Mouse (Mus musculus): ENCODE data around the gene Lrig3.

The Lrig3 gene

GRCm38 (mm10) chr10:125966481-125967251 lies 698 bp downstream of the Lrig3 start:
- no peak for DNase-seq (ENCODE audit: low spot score)

GRCm38 (mm10) chr10:125967436-125968160 lies 1.6 kb downstream of the Lrig3 start:
- DNase-seq (ENCODE audit: low spot score), result no peak

- DNase-seq (ENCODE audit: low spot score), result no peak
Observed at GRCm38 (mm10) chr10:125968191-125969132, 2.5 kb downstream of the Lrig3 start.

- DNase-seq (ENCODE audit: low spot score), result no peak
Observed at GRCm38 (mm10) chr10:125969133-125969490, 3.1 kb downstream of the Lrig3 start.

- no peak for DNase-seq (ENCODE audit: low spot score)
Observed at GRCm38 (mm10) chr10:125970031-125970430, 4.1 kb downstream of the Lrig3 start.

GRCm38 (mm10) chr10:125970500-125970899 lies 4.5 kb downstream of the Lrig3 start:
- DNase-seq (ENCODE audit: low spot score), result no peak

GRCm38 (mm10) chr10:125973726-125974125 lies 7.8 kb downstream of the Lrig3 start:
- DNase-seq (ENCODE audit: low spot score), result no peak

GRCm38 (mm10) chr10:125981938-125982337 lies 16.0 kb downstream of the Lrig3 start:
- DNase-seq (ENCODE audit: low spot score), result no peak

GRCm38 (mm10) chr10:125984473-125985035 lies 18.6 kb downstream of the Lrig3 start:
- DNase-seq (ENCODE audit: low spot score), result no peak

- no peak for DNase-seq (ENCODE audit: low spot score)
Observed at GRCm38 (mm10) chr10:125985795-125986194, 19.8 kb downstream of the Lrig3 start.

- no peak for DNase-seq (ENCODE audit: low spot score)
Observed at GRCm38 (mm10) chr10:125986443-125986842, 20.5 kb downstream of the Lrig3 start.

GRCm38 (mm10) chr10:125987307-125987706 lies 21.3 kb downstream of the Lrig3 start:
- DNase-seq (ENCODE audit: low spot score), result no peak

- DNase-seq (ENCODE audit: low spot score), result no peak
Observed at GRCm38 (mm10) chr10:125988037-125988436, 22.1 kb downstream of the Lrig3 start.

GRCm38 (mm10) chr10:125989890-125990289 lies 23.9 kb downstream of the Lrig3 start:
- no peak for DNase-seq (ENCODE audit: low spot score)

- no peak for DNase-seq (ENCODE audit: low spot score)
Observed at GRCm38 (mm10) chr10:125990394-125990793, 24.4 kb downstream of the Lrig3 start.

GRCm38 (mm10) chr10:125991819-125992218 lies 25.9 kb downstream of the Lrig3 start:
- DNase-seq (ENCODE audit: low spot score), result no peak

- DNase-seq (ENCODE audit: low spot score), result no peak
Observed at GRCm38 (mm10) chr10:125994855-125995254, 28.9 kb downstream of the Lrig3 start.

- DNase-seq (ENCODE audit: low spot score), result no peak
Observed at GRCm38 (mm10) chr10:125995701-125996100, 29.7 kb downstream of the Lrig3 start.

GRCm38 (mm10) chr10:125996989-125997388 lies 31.0 kb downstream of the Lrig3 start:
- DNase-seq (ENCODE audit: low spot score), result no peak

- DNase-seq (ENCODE audit: low spot score), result no peak
Observed at GRCm38 (mm10) chr10:125999561-125999960, 33.6 kb downstream of the Lrig3 start.

- DNase-seq (ENCODE audit: low spot score), result no peak
Observed at GRCm38 (mm10) chr10:126000861-126001390, 35.0 kb downstream of the Lrig3 start.

Measured in urinary bladder, postnatal 10 days (tissue).